Mouse (Mus musculus) granulocyte monocyte progenitor cell, adult 5-6 weeks (primary cell): ENCODE measurements at regions not wholly inside any gene's neighbourhood (a gene's known extent, or its start where the extent isn't known, plus 50 kb on each side); places are given as distances from the start of the nearest gene placed in this dataset.

Source experiments
- ATAC-seq: replicated peaks from 2 replicates; pipeline ENCODE4 v1.8.0; 2016; ENCODE audit warnings: mild to moderate bottlenecking, moderate TSS enrichment, inconsistent platforms; ENCODE audit not compliant: poor library complexity, severe bottlenecking

DNA sequence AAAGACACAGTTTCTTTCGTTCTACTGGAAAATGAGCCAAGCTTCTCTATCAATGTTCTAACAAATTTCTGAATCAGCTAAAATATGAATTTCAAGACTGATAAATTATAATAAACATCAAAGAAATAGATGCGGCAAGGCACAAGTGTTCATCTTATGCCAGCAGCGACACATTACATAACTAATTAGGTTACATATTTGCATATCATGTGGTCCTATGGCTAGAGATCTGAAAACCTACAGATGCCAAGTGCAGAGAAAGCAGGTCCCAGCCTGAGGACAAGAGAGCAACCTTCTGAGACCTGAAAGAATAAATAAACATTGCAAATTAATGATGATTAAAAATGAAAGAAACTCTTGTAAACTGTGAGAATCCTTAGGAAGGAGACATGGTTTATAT is 201.3 kb upstream of the Tent5a start:
- ATAC-seq: no peak

- ATAC-seq: no peak
Measured at GRCm38 (mm10) chr9:85524733-85525132, 197.6 kb upstream of the Tent5a start.

- ATAC-seq: no peak
Measured at GRCm38 (mm10) chr9:85521342-85521741, 194.2 kb upstream of the Tent5a start.

GRCm38 (mm10) chr9:85520941-85521340 is 193.8 kb upstream of the Tent5a start:
- ATAC-seq: no peak

DNA sequence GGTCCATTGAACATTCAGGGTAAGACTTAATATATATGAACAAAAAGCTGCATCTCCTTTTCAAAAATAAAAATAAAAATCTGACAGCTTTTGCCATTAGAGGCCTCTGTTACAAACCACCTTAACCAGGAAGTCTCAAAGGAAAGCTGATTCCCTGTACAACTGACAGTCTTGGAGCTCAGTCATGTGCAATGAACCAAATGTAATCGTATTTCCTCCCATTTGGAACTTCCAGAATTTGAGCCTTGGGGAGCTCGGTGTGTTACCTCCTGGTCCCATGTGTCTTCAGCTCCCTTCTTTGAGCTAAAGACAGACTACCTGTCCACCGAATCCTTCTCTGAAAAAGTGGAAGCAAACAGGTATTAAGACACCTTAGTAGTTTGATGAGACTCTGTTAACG is 171.9 kb upstream of the Tent5a start:
- no peak for ATAC-seq

- ATAC-seq: no peak; the same call in 1 of the 2 replicates
Measured at GRCm38 (mm10) chr9:85497348-85497747, 170.2 kb upstream of the Tent5a start.

DNA sequence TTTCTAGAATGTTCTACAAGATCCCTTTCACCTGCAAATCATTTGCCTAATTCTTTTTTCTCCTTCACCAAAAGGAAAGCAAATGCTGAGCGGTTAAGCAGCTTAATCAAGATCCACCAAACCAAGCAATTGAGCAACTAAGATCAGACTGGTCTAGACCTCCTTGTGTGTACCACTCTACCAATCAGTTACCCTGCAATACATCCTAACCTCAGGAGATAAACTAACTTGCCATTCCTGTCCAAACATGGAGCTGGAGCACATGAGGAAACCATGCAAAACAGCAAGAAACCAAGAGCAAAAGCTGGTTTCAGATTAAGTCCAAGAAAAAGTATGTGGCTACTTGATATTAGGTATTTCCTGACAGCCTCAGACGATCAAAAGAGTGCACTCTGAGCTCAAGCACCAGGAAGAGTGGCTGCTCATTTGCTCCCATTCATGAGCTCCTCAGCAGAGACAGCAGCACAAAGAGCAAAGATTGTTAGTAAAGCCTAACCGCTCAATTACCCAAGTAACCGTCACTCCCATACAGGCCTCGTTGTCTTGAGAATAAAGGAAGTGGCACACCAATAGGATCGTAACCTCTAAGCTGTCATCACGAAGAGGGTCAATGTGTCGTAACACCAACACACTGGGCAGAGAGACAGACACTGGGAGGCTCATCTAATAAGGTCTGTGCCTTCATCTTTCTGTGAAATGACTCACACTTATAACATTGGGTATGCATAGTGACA is 169.5 kb upstream of the Tent5a start:
- ATAC-seq: peak; percentile 94

DNA sequence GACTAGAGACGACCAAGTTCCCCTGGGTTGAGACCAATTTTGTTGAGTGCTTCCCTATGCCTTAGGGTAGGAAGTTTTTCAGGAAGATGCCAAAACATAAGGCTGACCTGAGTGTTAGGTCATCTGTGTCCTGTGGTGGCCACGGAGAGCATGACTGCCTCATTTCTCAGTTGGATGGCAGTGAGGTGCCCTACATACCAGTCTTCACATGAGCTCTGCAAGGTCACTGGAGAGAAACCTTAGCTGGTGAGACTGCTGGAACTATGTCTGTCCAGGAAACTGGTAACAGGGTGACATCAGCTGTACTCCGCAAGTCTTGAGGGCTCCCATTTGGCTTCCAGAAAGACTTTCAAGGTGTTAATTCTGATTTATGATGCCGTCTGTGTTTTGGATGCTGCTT is 167.9 kb upstream of the Tent5a start:
- no peak for ATAC-seq

DNA sequence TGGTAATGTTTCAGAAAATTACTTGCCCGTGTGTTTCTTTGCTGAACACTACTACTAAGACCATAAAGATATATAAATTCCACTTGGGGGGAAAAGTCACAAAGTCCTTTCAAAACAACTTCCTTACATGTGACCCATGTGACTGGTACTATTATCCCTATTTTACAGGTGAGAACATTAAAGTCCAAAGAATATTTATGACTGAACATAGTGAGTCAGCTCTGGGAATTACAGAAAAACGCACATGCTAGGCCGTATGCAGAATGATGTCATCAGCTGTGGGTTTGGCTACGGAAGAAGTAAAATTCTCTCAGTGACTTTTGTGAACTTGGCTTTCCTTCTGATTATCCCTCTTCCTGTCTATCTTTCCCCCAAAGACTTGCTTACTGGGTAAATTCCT is 166.6 kb upstream of the Tent5a start:
- ATAC-seq: no peak

DNA sequence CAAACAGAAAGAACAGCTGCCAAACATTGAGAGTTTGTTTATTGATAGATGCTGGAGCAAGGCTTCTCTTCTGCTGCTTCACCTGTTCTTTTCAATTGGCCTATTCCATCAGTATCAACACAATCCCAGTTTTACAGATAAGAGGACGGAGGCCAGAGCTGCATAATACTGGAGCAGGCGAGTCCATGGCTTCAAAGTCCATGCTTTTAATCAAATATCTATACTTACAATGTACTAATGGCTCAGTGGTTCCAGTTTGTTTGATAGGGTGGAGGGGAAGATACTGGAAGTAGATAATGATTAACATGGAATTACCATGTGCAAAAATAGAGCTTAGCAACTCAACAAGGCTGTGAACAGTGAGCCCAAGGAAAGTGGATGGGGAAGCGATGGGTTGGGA is 163.2 kb upstream of the Tent5a start:
- ATAC-seq: no peak

DNA sequence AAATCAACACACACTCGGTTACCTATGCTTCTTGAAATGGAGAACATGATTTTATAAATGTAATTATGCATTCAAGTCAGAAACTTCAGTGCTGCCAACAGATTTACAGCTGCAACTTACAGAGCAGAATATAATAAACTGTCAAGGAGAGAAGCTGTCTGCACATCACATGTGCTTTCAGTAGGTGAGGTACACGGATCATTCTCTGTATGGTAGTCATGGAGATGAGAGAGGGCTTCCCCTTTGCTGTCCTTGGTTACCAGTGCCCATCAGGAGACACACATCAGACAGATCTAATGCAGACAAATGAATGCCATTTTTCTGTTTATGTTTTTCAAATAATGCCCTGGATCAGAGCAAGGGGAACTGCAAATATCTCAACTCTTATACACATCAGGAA is 160.8 kb upstream of the Tent5a start:
- ATAC-seq: no peak

DNA sequence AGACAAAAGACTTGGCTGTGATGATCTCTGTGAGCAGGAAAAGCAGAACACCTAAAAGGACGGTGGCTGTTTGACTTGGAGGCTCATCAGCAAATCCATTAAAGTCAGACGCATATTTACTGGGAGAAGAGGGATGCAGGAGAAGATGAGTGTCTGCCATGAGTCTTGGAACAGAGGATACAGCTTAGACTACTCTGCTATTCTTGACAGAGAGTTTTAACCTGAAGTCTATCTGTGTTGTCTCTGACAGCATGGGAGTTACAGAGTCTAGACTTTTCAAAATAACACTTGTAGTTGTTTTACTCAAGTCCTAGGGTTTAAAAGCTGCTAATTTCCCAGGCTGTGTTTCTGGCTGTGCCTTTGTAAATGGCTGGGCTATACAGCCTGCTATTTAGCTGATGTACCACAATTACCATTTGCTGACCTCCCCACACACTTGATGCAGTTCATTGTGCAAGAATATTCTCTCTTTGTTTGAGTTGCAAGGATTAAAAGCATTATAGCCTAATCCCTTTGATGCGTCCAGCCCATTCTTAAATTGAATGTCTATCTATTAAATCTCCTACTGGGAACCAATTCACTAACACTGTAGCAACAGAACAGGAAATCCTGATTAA is 160.0 kb upstream of the Tent5a start:
- ATAC-seq: no peak

DNA sequence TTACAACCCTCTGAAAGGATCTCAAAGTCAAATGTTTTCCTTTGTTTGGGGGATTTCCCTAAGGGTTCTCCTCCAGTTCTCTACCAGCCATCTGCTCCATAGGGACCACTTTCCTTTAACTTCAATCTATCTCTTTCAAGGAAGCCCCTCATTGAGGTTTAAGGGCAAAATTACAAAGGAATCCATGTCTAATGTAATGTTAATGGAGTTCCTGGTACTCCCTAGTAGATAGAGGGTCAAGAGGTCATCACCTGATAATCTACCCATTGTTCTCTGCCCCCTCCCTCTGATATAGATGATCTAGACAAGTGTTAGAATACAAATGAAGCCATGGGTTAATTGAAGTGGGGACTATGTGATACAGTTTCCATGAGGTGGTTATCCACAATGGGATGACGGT is 158.6 kb upstream of the Tent5a start:
- ATAC-seq: no peak

DNA sequence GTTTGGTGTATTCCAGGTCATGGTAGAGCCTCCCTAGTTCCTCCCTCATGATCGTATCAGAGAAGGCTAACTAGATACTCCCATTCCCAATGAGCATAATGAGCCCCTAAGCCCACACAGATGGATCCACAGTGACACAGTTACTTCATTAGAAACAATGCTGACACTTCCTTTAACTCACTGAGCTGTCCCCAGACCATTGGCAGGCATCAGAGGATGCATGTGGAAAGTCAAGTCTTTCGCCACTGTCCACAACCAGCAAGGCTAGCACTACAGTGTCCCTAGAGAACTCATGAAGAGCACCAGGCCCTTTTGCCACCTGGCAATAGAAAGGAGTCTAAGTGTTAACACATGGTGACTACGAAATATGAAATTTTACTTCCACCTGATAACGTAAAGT is 156.1 kb upstream of the Tent5a start:
- peak; percentile 65 for ATAC-seq

- peak; percentile 81 for ATAC-seq
Measured at GRCm38 (mm10) chr9:85480566-85480965, 153.4 kb upstream of the Tent5a start.

DNA sequence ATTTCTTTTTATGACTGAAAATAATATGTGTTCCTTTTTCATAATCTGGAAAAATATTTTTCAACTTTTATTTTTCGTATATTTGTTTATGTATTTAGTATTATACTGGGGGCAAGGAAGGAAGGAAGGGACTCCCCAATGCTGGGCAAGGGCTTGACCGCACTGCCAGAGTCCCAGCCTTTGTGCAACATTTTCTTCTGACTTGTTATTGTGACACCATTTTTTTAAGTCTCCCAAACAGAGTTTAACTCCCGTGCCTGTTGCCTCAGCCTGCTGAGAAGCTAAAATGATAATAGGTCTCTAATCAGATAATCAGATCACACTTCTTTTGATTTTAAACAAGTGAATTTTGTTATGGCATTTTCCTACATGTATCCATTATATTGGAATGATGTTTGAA is 148.1 kb upstream of the Tent5a start:
- peak; percentile 87 for ATAC-seq

- ATAC-seq: no peak
Measured at GRCm38 (mm10) chr9:85470264-85470821, 143.2 kb upstream of the Tent5a start.

DNA sequence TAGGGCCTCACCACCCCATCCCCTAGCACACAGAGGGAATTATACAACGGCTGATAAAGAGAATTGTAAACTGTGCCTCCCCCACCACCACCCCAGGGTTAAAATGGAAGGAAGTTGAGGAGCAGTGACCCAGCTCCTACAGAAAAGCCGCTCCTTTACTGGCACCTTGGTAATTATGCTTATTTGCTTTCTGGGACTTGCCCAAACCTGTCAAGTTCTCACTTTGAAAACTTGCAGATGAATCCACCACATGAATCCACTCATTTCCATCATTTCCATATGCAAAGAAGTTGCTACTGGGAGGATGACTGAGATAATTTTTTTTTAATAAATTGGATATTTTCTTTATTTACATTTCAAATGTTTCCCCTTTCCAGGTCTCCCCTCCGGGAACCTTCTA is 142.1 kb upstream of the Tent5a start:
- no peak for ATAC-seq

GRCm38 (mm10) chr9:85466671-85467070 is 139.5 kb upstream of the Tent5a start:
- no peak for ATAC-seq

DNA sequence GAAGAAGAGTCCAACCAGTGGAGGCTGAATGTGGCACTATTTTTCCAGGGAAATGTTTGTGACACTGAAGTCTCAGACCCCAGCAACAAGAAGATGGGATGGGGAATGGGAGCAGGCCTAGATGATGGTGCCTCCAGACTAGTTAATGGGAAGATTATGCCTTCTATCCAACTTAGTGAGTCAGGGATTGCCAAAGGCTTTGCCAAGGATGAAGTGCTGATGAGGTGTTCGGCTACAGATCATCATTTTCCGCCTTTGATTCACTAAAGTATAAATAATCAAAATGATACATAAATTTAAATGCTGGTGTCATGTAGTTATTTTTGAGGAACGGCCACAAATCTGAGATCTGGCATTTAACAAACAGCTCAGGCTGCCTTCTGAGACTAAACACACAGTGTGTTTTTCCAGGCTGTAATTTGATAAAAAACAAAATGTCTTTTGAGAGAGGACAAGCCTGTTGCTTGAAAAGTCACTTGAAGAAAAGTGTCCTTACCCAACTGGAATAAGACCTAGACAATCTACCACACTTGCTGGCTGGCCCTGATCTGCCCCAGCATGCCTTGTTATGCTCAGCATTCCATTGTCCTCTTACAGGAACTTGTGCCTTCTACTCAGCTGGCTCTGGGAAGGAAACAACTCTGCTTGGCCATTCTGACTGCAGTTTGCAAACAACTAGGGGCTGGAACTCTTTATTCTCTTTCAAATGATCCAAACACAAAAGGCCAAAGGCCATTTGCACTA is 132.1 kb upstream of the Tent5a start:
- ATAC-seq: no peak

GRCm38 (mm10) chr9:85458356-85458755 is 131.2 kb upstream of the Tent5a start:
- ATAC-seq: peak; percentile 89
